In the genomic region with DNA sequence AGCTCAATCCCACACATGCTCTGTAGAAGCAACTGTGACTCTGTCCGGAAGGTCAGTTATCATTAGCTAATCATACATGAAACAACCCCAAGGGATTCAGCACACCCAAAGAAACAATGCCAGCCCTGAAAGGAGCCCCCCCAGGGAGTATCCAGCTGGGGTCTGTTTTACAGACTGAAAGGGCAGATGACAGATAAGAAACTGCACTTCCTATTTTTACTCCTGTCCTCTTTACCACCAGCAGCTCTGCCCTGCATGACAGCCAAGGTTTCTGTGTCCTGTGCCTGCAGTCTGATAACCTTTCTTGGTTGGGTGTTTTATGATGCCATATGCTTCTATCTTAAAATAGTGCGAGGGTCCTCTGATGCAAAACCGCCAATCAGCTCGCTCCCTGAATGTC, we compare ENCODE assay signal across 18 mouse cellular contexts.
DNase-seq lines count a peak whose midpoint lies in the region; ATAC-seq lines count a peak whose summit lies in the region.
"Had no signal": no experiment of that assay in that cellular context is flagged by ENCODE, and none has a peak within 500 bp of the region (broad histone marks: within the 10 kb centered on the region; RNA-seq: fewer than 3 reads in every experiment).

No protein-coding gene starts in this region.

- no peak for ATAC-seq in heart, embryonic 12.5 days (ENCODE audit: insufficient number of reproducible peaks, low FRiP score)
- peak; percentile 71 for ATAC-seq in common myeloid progenitor, adult 5-6 weeks (replicated peaks; ENCODE audit: low read depth, poor library complexity, severe bottlenecking)
- ATAC-seq: forebrain, embryonic 14.5 days; midbrain, embryonic 13.5 days had no signal

- no peak overlapping the region for H3K4me2 ChIP-seq in heart, embryonic 12.5 days
- H3K4me2 ChIP-seq: liver, embryonic 15.5 days; midbrain, embryonic 13.5 days; neural tube, embryonic 12.5 days had no signal

- H3K27ac ChIP-seq in heart, embryonic 12.5 days (ENCODE audit: poor library complexity, severe bottlenecking): no peak overlapping the region
- H3K27ac ChIP-seq: liver, embryonic 15.5 days; midbrain, embryonic 13.5 days; neural tube, embryonic 12.5 days; stomach, postnatal 0 days had no signal

- no peak overlapping the region for H3K4me3 ChIP-seq in heart, embryonic 12.5 days
- H3K4me3 ChIP-seq: liver, embryonic 15.5 days; midbrain, embryonic 13.5 days; neural tube, embryonic 12.5 days had no signal

- DNase-seq in cerebellum, postnatal 10 days: peak; percentile 57 to 63
- DNase-seq in cerebellum, adult 9-10 months: no peak
- DNase-seq in heart, adult 9 months (ENCODE audit: low spot score in 2 of 2): peak; percentile 15 to 23
- DNase-seq in B cell, adult 2 months: peak; percentile 1 to 4
- DNase-seq in thymus, postnatal 14 days: no peak
- DNase-seq: adrenal gland, adult 8-10 months; gastrocnemius, postnatal 25 days; kidney, adult 18-20 months; kidney, postnatal 10 days; lung, postnatal 10 days; right cerebral cortex, adult 18-20 months had no signal

- no peaks in the 10 kb centered on the region for H3K36me3 ChIP-seq in heart, embryonic 12.5 days
- H3K36me3 ChIP-seq: liver, embryonic 15.5 days; midbrain, embryonic 13.5 days; neural tube, embryonic 12.5 days had no signal

- H3K9ac ChIP-seq in heart, embryonic 12.5 days: no peak overlapping the region
- H3K9ac ChIP-seq: liver, embryonic 15.5 days; midbrain, embryonic 13.5 days; neural tube, embryonic 12.5 days had no signal

- 0 out of 2 replicates have a peak, but pooled peaks cover under 1% of the 10 kb centered on the region for H3K9me3 ChIP-seq in heart, embryonic 12.5 days (replicated peaks)
- H3K9me3 ChIP-seq: liver, embryonic 15.5 days; midbrain, embryonic 13.5 days; neural tube, embryonic 12.5 days had no signal

- peaks cover 8% of the 10 kb centered on the region for H3K4me1 ChIP-seq in heart, embryonic 12.5 days (replicated peaks)
- H3K4me1 ChIP-seq: liver, embryonic 15.5 days; neural tube, embryonic 12.5 days had no signal

- 29% methylated on average over 4 of the region's 4 CpGs for WGBS in heart, embryonic 12.5 days

- H3K27me3 ChIP-seq in heart, embryonic 12.5 days (replicated peaks): no peaks in the 10 kb centered on the region
- H3K27me3 ChIP-seq: liver, embryonic 15.5 days; midbrain, embryonic 13.5 days; neural tube, embryonic 12.5 days had no signal

Comparison
In these comparisons a context has a peak if more than half of its experiments do, and no peak if none do; other contexts are left out.
1. DNase-seq: peak in cerebellum, postnatal 10 days (2 of 2), heart, adult 9 months (2 of 2) and B cell, adult 2 months (2 of 2); none in cerebellum, adult 9-10 months (single experiment) and thymus, postnatal 14 days (single experiment).